Mouse (Mus musculus): Measurements from ENCODE around the gene Gm13757. TPM values are rescaled to one million over a fixed set of nuclear protein-coding genes. Genes with fewer than 3 reads are reported as not detected.

Gm13757 gene
- not detected for polyA plus RNA-seq (2017; shearing (Covaris generic))

GRCm38 (mm10) chr2:88449031-88449430 lies at the start of gene Gm13757:
TSS of gene Gm13757 (minus strand) at chr2:88449131.

GRCm38 (mm10) chr2:88493020-88493419 lies 44.1 kb upstream of the Gm13757 start, which contains the start of gene Olfr1185-ps1:
TSS of gene Olfr1185-ps1 (plus strand) at chr2:88493320.

GRCm38 (mm10) chr2:88483298-88483697 lies 34.4 kb upstream of the Gm13757 start, which contains the start of gene Olfr1184:
TSS of gene Olfr1184 (plus strand) at chr2:88483598.

GRCm38 (mm10) chr2:88454567-88454966 lies 5.6 kb upstream of the Gm13757 start, which contains the start of gene Olfr1183:
TSS of gene Olfr1183 (plus strand) at chr2:88454867.

GRCm38 (mm10) chr2:88426071-88426470 lies 22.9 kb downstream of the Gm13757 start, which contains the start of gene Olfr1181:
TSS of gene Olfr1181 (minus strand) at chr2:88426171.

GRCm38 (mm10) chr2:88419051-88419450 lies 29.9 kb downstream of the Gm13757 start, which contains the start of gene Olfr1180:
TSS of gene Olfr1180 (minus strand) at chr2:88419151.

GRCm38 (mm10) chr2:88406353-88406752 lies 42.6 kb downstream of the Gm13757 start, which contains the start of gene Olfr1179:
TSS of gene Olfr1179 (minus strand) at chr2:88406453.

Other genes with a start within 250 kb of the Gm13757 start
- gene Olfr1170, start 220.8 kb downstream of the Gm13757 start, polyA plus RNA-seq (2017; shearing (Covaris generic)): not detected
- not detected for gene Olfr1173, start 169.3 kb downstream of the Gm13757 start, polyA plus RNA-seq (2017; shearing (Covaris generic))
- gene Olfr1174-ps, start 134.0 kb downstream of the Gm13757 start, polyA plus RNA-seq (2017; shearing (Covaris generic)): not detected
- gene Olfr1175-ps, start 121.9 kb downstream of the Gm13757 start, polyA plus RNA-seq (2017; shearing (Covaris generic)): not detected
- not detected for gene Olfr1176, start 112.4 kb downstream of the Gm13757 start, polyA plus RNA-seq (2017; shearing (Covaris generic))
- gene Olfr1177-ps, start 102.6 kb downstream of the Gm13757 start, polyA plus RNA-seq (2017; shearing (Covaris generic)): not detected
- gene Olfr1178, start 62.1 kb downstream of the Gm13757 start, polyA plus RNA-seq (2017; shearing (Covaris generic)): not detected
- not detected for gene Olfr1179, start 42.7 kb downstream of the Gm13757 start, polyA plus RNA-seq (2017; shearing (Covaris generic))
- not detected for gene Olfr1180, start 30.0 kb downstream of the Gm13757 start, polyA plus RNA-seq (2017; shearing (Covaris generic))
- 0.07 TPM for gene Olfr1181, start 23.0 kb downstream of the Gm13757 start, polyA plus RNA-seq (2017; shearing (Covaris generic))
- gene Olfr1183, start 5.7 kb upstream of the Gm13757 start, polyA plus RNA-seq (2017; shearing (Covaris generic)): not detected
- not detected for gene Olfr1184, start 34.5 kb upstream of the Gm13757 start, polyA plus RNA-seq (2017; shearing (Covaris generic))
- not detected for gene Olfr1185-ps1, start 44.2 kb upstream of the Gm13757 start, polyA plus RNA-seq (2017; shearing (Covaris generic))
- not detected for gene Olfr1186, start 69.4 kb upstream of the Gm13757 start, polyA plus RNA-seq (2017; shearing (Covaris generic))
- not detected for gene Olfr1188, start 107.8 kb upstream of the Gm13757 start, polyA plus RNA-seq (2017; shearing (Covaris generic))
- not detected for gene Olfr1189, start 137.3 kb upstream of the Gm13757 start, polyA plus RNA-seq (2017; shearing (Covaris generic))
- not detected for gene Olfr1191-ps1, start 191.4 kb upstream of the Gm13757 start, polyA plus RNA-seq (2017; shearing (Covaris generic))
- gene Olfr1192-ps1, start 199.4 kb upstream of the Gm13757 start, polyA plus RNA-seq (2017; shearing (Covaris generic)): not detected
- gene Olfr1193, start 226.5 kb upstream of the Gm13757 start, polyA plus RNA-seq (2017; shearing (Covaris generic)): not detected
- gene Olfr1195, start 240.1 kb upstream of the Gm13757 start, polyA plus RNA-seq (2017; shearing (Covaris generic)): 0.11 TPM

Measured in inflammation-experienced regulatory T-cells, adult 16 weeks (primary cell).